Mouse (Mus musculus) neural tube, embryonic 14.5 days (tissue): ENCODE measurements at regions not wholly inside any gene's neighbourhood (a gene's known extent, or its start where the extent isn't known, plus 50 kb on each side); places are given as distances from the start of the nearest gene placed in this dataset.
A peak's percentile ranks its signal among the peaks of the same experiment; 100 is the strongest.

Experiments used
- ATAC-seq: fragments of 200-750 bp; cut with Nextera tagmentation; 2 replicates; pipeline ENCODE4 v1.8.0; 2017; ENCODE audit warnings: low read depth, mild to moderate bottlenecking, moderate TSS enrichment, moderate library complexity
- H3K27ac ChIP-seq: fragments of 300-500 bp; sonication (generic); 2 replicates; pipeline ENCODE4 v1.5.1; 2014; ENCODE audit warnings: low read depth, mild to moderate bottlenecking, control low read depth, low read length, moderate library complexity, mixed read lengths
- H3K27me3 ChIP-seq: fragments of 300-500 bp; sonication (generic); 2 replicates; pipeline ENCODE4 v1.6.1; 2014; ENCODE audit warnings: low read length; ENCODE audit not compliant: control insufficient read depth, insufficient read depth
- H3K36me3 ChIP-seq: fragments of 300-500 bp; sonication (generic); 2 replicates; pipeline ENCODE4 v1.6.1; 2014; ENCODE audit warnings: low read length, mixed read lengths; ENCODE audit not compliant: control insufficient read depth, insufficient read depth
- H3K4me1 ChIP-seq: fragments of 300-500 bp; sonication (generic); 2 replicates; pipeline ENCODE4 v1.6.1; 2014; ENCODE audit warnings: low read length; ENCODE audit not compliant: control insufficient read depth, insufficient read depth
- H3K4me2 ChIP-seq: fragments of 300-500 bp; sonication (generic); 2 replicates; pipeline ENCODE4 v1.6.1; 2014; ENCODE audit warnings: mild to moderate bottlenecking, low read depth, low read length, control low read depth
- H3K4me3 ChIP-seq: fragments of 300-500 bp; sonication (generic); 2 replicates; pipeline ENCODE4 v1.5.1; 2014; ENCODE audit warnings: low read depth, low read length, control low read depth, mixed read lengths
- H3K9ac ChIP-seq: fragments of 300-500 bp; sonication (generic); replicated peaks from 2 replicates; pipeline ENCODE4 v1.6.1; 2014; ENCODE audit warnings: low read depth, mild to moderate bottlenecking, control low read depth, low read length, mixed read lengths
- H3K9me3 ChIP-seq: fragments of 300-500 bp; sonication (generic); 2 replicates; pipeline ENCODE4 v1.6.1; 2016; ENCODE audit warnings: low read length; ENCODE audit not compliant: control insufficient read depth
- WGBS: fragments of 180-500 bp; shearing (Covaris S2); extraction: QIAGEN DNeasy Blood & Tissue Kit; methylation state at CpG from one replicate; pipeline ENCODE4 v1.1.7; 2014; 5-methylcytosine and 5-hydroxymethylcytosine counted together

GRCm38 (mm10) chr12:14687263-14687662 is 535.4 kb upstream of the Fam84a start:
- H3K4me1 ChIP-seq, result no peaks in the 10 kb centered on the region
- ATAC-seq, result no peak
- H3K9me3 ChIP-seq, result no peaks in the 10 kb centered on the region
- H3K27me3 ChIP-seq, result no peaks in the 10 kb centered on the region
- H3K4me2 ChIP-seq, result no peak overlapping the region
- H3K4me3 ChIP-seq, result no peak overlapping the region
- H3K27ac ChIP-seq, result no peak overlapping the region
- no peak overlapping the region for H3K9ac ChIP-seq
- no peaks in the 10 kb centered on the region for H3K36me3 ChIP-seq
- 90% methylated on average over 5 of the region's 5 CpGs for WGBS

- no peaks in the 10 kb centered on the region for H3K9me3 ChIP-seq
- H3K27ac ChIP-seq, result no peak overlapping the region
- no peaks in the 10 kb centered on the region for H3K27me3 ChIP-seq
- peak; percentile 49; the same call in 1 of the 2 replicates for ATAC-seq
- no peak overlapping the region for H3K4me2 ChIP-seq
- no peak overlapping the region for H3K9ac ChIP-seq
- 69% methylated on average over 3 of the region's 3 CpGs for WGBS
- no peaks in the 10 kb centered on the region for H3K4me1 ChIP-seq
- H3K36me3 ChIP-seq, result no peaks in the 10 kb centered on the region
- no peak overlapping the region for H3K4me3 ChIP-seq
Observed at GRCm38 (mm10) chr12:14676230-14676629, 524.4 kb upstream of the Fam84a start.

- no peak overlapping the region for H3K4me2 ChIP-seq
- no peak overlapping the region for H3K4me3 ChIP-seq
- H3K4me1 ChIP-seq, result no peaks in the 10 kb centered on the region
- H3K9me3 ChIP-seq, result no peaks in the 10 kb centered on the region
- ATAC-seq, result no peak
- no peaks in the 10 kb centered on the region for H3K36me3 ChIP-seq
- 88% methylated on average over 2 of the region's 2 CpGs for WGBS
- no peaks in the 10 kb centered on the region for H3K27me3 ChIP-seq
- H3K9ac ChIP-seq, result no peak overlapping the region
- no peak overlapping the region for H3K27ac ChIP-seq
Observed at GRCm38 (mm10) chr12:14665909-14666308, 514.1 kb upstream of the Fam84a start.
